Mouse (Mus musculus) embryonic facial prominence, embryonic 12.5 days (tissue): ENCODE measurements around the gene Zbtb22. TPM values are rescaled to one million over a fixed set of nuclear protein-coding genes. Genes with fewer than 3 reads are reported as not detected.

Source experiments
- ATAC-seq: fragments of 200-750 bp; cut with Nextera tagmentation; 2 replicates; pipeline ENCODE4 v1.8.0; 2017; ENCODE audit not compliant: insufficient number of reproducible peaks, insufficient read depth, low FRiP score, low TSS enrichment
- H3K27ac ChIP-seq: fragments of 300-500 bp; sonication (generic); 2 replicates; pipeline ENCODE4 v1.5.1; 2016; ENCODE audit warnings: mild to moderate bottlenecking
- H3K27me3 ChIP-seq: fragments of 300-500 bp; sonication (generic); 2 replicates; pipeline ENCODE4 v1.6.1; 2016; ENCODE audit warnings: mild to moderate bottlenecking, moderate library complexity
- H3K36me3 ChIP-seq: fragments of 300-500 bp; sonication (generic); 2 replicates; pipeline ENCODE4 v1.6.1; 2016; ENCODE audit warnings: mild to moderate bottlenecking
- H3K4me1 ChIP-seq: fragments of 300-500 bp; sonication (generic); 2 replicates; pipeline ENCODE4 v1.6.1; 2016
- H3K4me2 ChIP-seq: fragments of 300-500 bp; sonication (generic); replicated peaks from 2 replicates; pipeline ENCODE4 v1.6.1; 2016; ENCODE audit warnings: mild to moderate bottlenecking, moderate library complexity
- H3K4me3 ChIP-seq: fragments of 300-500 bp; sonication (generic); 2 replicates; pipeline ENCODE4 v1.5.1; 2016; ENCODE audit warnings: mild to moderate bottlenecking
- H3K9ac ChIP-seq: fragments of 300-500 bp; sonication (generic); 2 replicates; pipeline ENCODE4 v1.6.1; 2016; ENCODE audit warnings: mild to moderate bottlenecking, moderate library complexity
- H3K9me3 ChIP-seq: fragments of 300-500 bp; sonication (generic); 2 replicates; pipeline ENCODE4 v1.6.1; 2016; ENCODE audit warnings: mild to moderate bottlenecking, moderate library complexity
- WGBS: fragments of 180-500 bp; shearing (Covaris S2); methylation state at CpG from one replicate; pipeline ENCODE4 v1.1.7; 2016; 5-methylcytosine and 5-hydroxymethylcytosine counted together
- polyA plus RNA-seq: library from polyadenylated mRNA; unstranded; fragments of >200 nt; fragmentation: Nextera tagmentation; extraction: Ambion mirVana; gene quantifications from 2 replicates; pipeline ENCODE4 v1.2.1, GENCODE M21; 2016

The Zbtb22 gene
- polyA plus RNA-seq, 1 experiment from 2014 or later: 21.9 TPM

- no peak overlapping the region for H3K4me2 ChIP-seq
- H3K27ac ChIP-seq: no peak overlapping the region
- ATAC-seq: no peak
- no peak overlapping the region for H3K4me3 ChIP-seq
- no peak overlapping the region; the same call in 1 of the 2 replicates for H3K9ac ChIP-seq
- H3K4me1 ChIP-seq: peaks cover 11% of the 10 kb centered on the region
- peaks cover 3% of the 10 kb centered on the region; the same call in 1 of the 2 replicates for H3K36me3 ChIP-seq
- no peaks in the 10 kb centered on the region for H3K9me3 ChIP-seq
- 83% methylated on average over 17 of the region's 17 CpGs for WGBS
- H3K27me3 ChIP-seq: no peaks in the 10 kb centered on the region
These were observed 10.7 kb downstream of the Zbtb22 start for GRCm38 (mm10) chr17:33926207-33926932.

- 63% methylated on average over 21 of the region's 21 CpGs for WGBS
- ATAC-seq: no peak
- no peak overlapping the region for H3K27ac ChIP-seq
These were observed 12.7 kb downstream of the Zbtb22 start for GRCm38 (mm10) chr17:33928251-33928947.

DNA sequence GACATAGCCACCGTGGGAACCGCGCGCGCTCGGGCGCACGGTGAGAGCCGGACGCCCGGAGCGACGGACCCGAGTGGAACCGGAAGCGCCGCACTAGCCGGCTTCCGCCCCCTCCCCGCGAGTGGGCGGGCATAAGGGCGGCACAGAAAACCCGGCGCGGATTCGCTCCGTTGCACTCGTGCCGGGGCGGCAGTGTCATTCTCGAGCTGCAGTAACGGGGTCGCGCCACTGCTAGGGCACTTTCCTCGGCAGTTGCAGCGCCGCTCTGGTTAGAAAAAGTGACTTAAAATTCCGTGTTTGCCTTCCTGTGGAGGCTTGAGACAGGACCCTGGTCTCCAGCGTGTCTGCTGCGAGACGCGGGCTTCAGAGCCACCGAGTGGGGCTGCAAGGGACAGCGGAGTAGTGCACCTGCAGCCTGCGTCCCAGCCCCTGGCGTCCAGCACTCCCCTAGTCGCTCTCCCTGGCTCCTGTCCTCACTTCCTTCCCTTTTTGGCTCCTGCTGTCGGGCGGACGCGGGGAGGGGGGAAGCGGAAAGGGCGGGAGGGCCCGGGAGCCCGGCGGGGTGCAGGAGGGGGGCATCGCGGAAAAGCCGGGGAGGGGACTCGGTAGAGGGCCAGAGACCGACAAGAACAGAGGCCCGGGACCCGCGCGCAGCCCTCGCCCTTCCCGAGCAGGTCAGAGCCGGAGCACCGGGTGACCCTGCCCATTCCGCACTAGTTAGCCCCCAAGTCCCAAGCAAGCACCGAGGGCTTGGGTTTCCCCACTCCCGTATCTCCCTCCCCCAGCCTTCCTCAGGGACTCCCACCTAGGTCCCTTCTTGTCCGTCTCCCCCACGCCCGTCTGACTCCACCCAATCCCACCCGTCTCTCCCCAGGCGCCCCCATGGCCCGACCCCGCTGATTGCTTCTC, 13.9 kb downstream of the Zbtb22 start, which contains the start of gene Rgl2:
Gene Rgl2, plus strand, starts transcription at position 173 of the 909 bp plus-strand sequence.
- Histone ChIP-seq H3K9me3 (no peaks in the 10 kb centered on the region), H3K36me3 (peaks cover 27% of the 10 kb centered on the region), H3K27me3 (no peaks in the 10 kb centered on the region), H3K4me3 (peak within 1 kb of the TSS; percentile 88), H3K9ac (peak within 1 kb of the TSS; percentile 89), H3K27ac (peak within 1 kb of the TSS; percentile 95), H3K4me1 (peaks cover 14% of the 10 kb centered on the region), H3K4me2 (peak within 1 kb of the TSS; percentile 99)
- ATAC-seq: peak; percentile 70
- whole genome bisulfite sequencing: under 1% methylated on average over 76 of the region's 80 CpGs

More at GRCm38 (mm10) chr17:33928251-33928947, 12.7 kb downstream of the Zbtb22 start:
- H3K36me3 ChIP-seq: peaks cover 16% of the 10 kb centered on the region
- no peaks in the 10 kb centered on the region for H3K9me3 ChIP-seq
- no peaks in the 10 kb centered on the region for H3K27me3 ChIP-seq
- H3K4me3 ChIP-seq: peak overlapping the region; percentile 88
- peak overlapping the region; percentile 89 for H3K9ac ChIP-seq
- H3K4me2 ChIP-seq: peak overlapping the region; percentile 99
- peaks cover 14% of the 10 kb centered on the region for H3K4me1 ChIP-seq

GRCm38 (mm10) chr17:33930280-33931158, 14.8 kb downstream of the Zbtb22 start:
- peaks cover 36% of the 10 kb centered on the region for H3K36me3 ChIP-seq
- H3K4me3 ChIP-seq: peak overlapping the region; percentile 88
- WGBS: under 1% methylated on average over 43 of the region's 45 CpGs
- peak overlapping the region; percentile 99 for H3K4me2 ChIP-seq
- H3K27ac ChIP-seq: peak overlapping the region; percentile 95
- ATAC-seq: no peak
- H3K27me3 ChIP-seq: no peaks in the 10 kb centered on the region
- H3K9ac ChIP-seq: peak overlapping the region; percentile 89
- H3K4me1 ChIP-seq: peaks cover 14% of the 10 kb centered on the region
- H3K9me3 ChIP-seq: no peaks in the 10 kb centered on the region

DNA sequence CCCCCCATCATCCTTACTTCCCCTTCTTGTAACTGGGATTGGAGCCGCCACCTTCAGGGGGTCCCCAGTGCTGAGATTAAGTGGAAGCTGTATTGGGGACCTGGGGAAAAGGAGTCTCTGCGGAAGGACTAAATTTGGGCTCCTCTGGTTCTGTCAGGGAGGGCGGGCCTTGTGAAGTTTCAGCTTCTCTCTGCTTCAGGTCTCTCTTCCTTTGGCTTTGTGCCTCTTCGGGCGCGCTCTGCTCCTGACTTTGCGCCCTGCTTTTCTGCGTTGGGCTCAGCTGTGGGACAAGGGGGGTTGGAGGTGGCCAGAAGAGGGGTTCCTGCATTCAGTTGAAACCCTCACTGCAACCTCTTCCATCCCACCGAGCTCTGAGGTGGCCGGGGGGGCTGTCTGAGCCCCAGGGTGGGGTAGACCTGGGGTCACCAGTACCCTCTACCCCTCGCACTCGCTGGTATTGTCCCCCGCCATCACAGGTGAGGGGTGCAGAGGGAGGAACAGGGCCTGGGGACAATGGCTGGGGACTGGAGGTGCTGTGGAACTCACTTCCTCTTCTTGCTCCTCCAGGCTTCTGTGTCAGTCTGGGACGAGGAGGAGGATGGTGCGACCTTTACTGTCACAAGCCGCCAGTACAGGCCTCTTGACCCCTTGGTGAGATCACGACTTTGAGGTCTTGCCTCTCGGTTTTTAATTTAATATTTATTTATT, 15.6 kb downstream of the Zbtb22 start:
- Histone ChIP-seq H3K27me3 (no peaks in the 10 kb centered on the region), H3K36me3 (peaks cover 43% of the 10 kb centered on the region), H3K9ac (peak overlapping the region; percentile 89), H3K4me3 (peak overlapping the region; percentile 88), H3K27ac (peak overlapping the region; percentile 46; the same call in 1 of the 2 replicates), H3K9me3 (no peaks in the 10 kb centered on the region), H3K4me1 (peaks cover 14% of the 10 kb centered on the region), H3K4me2 (peak overlapping the region; percentile 99)
- no peak for ATAC-seq
- WGBS: 28% methylated on average over 18 of the region's 18 CpGs

DNA sequence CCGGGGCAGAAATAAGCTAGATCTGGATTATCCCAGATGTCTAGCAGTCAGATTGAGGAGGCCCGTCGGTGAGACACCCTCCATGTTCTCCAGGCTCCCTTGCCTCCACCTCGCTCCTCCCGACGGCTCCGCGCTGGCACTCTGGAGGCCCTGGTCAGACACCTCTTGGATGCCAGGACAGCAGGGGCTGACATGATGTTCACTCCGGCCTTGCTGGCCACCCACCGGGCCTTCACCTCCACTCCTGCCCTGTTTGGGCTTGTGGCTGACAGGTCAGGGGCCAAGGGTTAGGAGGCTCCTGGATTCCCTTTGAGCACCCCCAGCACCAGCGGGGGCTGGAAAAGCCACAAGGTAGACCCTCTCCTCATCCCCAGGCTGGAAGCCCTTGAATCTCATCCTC, 16.2 kb downstream of the Zbtb22 start:
- H3K9me3 ChIP-seq: no peaks in the 10 kb centered on the region
- no peaks in the 10 kb centered on the region for H3K27me3 ChIP-seq
- H3K36me3 ChIP-seq: peaks cover 44% of the 10 kb centered on the region
- H3K4me2 ChIP-seq: no peak overlapping the region
- no peak overlapping the region for H3K27ac ChIP-seq
- no peak for ATAC-seq
- no peak overlapping the region for H3K4me3 ChIP-seq
- H3K4me1 ChIP-seq: peaks cover 14% of the 10 kb centered on the region
- WGBS: 91% methylated on average over 11 of the region's 11 CpGs
- H3K9ac ChIP-seq: no peak overlapping the region

- H3K4me3 ChIP-seq: no peak overlapping the region
- ATAC-seq: no peak
These were observed 16.7 kb downstream of the Zbtb22 start for GRCm38 (mm10) chr17:33932448-33932847.

GRCm38 (mm10) chr17:33932970-33933369, 17.3 kb downstream of the Zbtb22 start:
- H3K9me3 ChIP-seq: no peaks in the 10 kb centered on the region
- 0 out of 2 replicates have a peak overlapping the region, but pooled peaks have one; percentile 24 for H3K9ac ChIP-seq
- no peak overlapping the region for H3K27ac ChIP-seq
- no peaks in the 10 kb centered on the region for H3K27me3 ChIP-seq
- WGBS: 82% methylated on average over 15 of the region's 15 CpGs
- H3K4me2 ChIP-seq: no peak overlapping the region
- ATAC-seq: no peak
- H3K4me3 ChIP-seq: no peak overlapping the region
- peaks cover 14% of the 10 kb centered on the region for H3K4me1 ChIP-seq
- peaks cover 51% of the 10 kb centered on the region for H3K36me3 ChIP-seq

More at GRCm38 (mm10) chr17:33932448-33932847, 16.7 kb downstream of the Zbtb22 start:
- WGBS: 73% methylated on average over 14 of the region's 14 CpGs
- Histone ChIP-seq H3K4me1 (peaks cover 14% of the 10 kb centered on the region), H3K9ac (no peak overlapping the region), H3K27ac (no peak overlapping the region), H3K36me3 (peaks cover 49% of the 10 kb centered on the region), H3K9me3 (no peaks in the 10 kb centered on the region), H3K27me3 (no peaks in the 10 kb centered on the region), H3K4me2 (no peak overlapping the region)

- WGBS: 87% methylated on average over 21 of the region's 21 CpGs
- Histone ChIP-seq H3K4me2 (no peak overlapping the region), H3K9ac (no peak overlapping the region), H3K27ac (no peak overlapping the region), H3K27me3 (no peaks in the 10 kb centered on the region), H3K36me3 (peaks cover 51% of the 10 kb centered on the region), H3K4me3 (no peak overlapping the region), H3K4me1 (peaks cover 16% of the 10 kb centered on the region), H3K9me3 (no peaks in the 10 kb centered on the region)
- ATAC-seq: no peak
These were observed 19.8 kb downstream of the Zbtb22 start for GRCm38 (mm10) chr17:33935422-33936055.

DNA sequence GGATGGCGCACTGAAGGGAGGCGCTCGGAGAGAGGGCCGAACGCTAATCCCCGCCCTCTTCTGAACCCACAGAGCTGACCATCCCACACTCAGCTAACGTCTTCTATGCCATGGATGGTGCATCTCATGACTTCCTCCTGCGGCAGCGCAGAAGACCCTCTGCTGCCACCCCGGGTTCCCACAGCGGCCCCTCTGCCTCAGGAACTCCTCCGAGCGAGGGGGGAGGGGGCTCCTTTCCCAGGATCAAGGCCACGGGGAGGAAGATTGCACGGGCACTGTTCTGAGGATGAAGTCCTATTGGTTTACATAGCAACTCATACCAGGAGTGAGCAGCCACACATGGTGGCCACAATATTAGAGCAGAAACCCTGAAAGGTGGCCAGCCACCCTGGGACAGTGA, 21.3 kb downstream of the Zbtb22 start:
- Histone ChIP-seq H3K9ac (no peak overlapping the region), H3K4me3 (no peak overlapping the region), H3K4me1 (peaks cover 14% of the 10 kb centered on the region), H3K9me3 (no peaks in the 10 kb centered on the region), H3K36me3 (peaks cover 51% of the 10 kb centered on the region), H3K27me3 (no peaks in the 10 kb centered on the region), H3K27ac (no peak overlapping the region), H3K4me2 (no peak overlapping the region)
- 85% methylated on average over 15 of the region's 15 CpGs for whole genome bisulfite sequencing
- ATAC-seq: no peak
